ENCODE assay signal across 8 mouse cellular contexts in the genomic region with DNA sequence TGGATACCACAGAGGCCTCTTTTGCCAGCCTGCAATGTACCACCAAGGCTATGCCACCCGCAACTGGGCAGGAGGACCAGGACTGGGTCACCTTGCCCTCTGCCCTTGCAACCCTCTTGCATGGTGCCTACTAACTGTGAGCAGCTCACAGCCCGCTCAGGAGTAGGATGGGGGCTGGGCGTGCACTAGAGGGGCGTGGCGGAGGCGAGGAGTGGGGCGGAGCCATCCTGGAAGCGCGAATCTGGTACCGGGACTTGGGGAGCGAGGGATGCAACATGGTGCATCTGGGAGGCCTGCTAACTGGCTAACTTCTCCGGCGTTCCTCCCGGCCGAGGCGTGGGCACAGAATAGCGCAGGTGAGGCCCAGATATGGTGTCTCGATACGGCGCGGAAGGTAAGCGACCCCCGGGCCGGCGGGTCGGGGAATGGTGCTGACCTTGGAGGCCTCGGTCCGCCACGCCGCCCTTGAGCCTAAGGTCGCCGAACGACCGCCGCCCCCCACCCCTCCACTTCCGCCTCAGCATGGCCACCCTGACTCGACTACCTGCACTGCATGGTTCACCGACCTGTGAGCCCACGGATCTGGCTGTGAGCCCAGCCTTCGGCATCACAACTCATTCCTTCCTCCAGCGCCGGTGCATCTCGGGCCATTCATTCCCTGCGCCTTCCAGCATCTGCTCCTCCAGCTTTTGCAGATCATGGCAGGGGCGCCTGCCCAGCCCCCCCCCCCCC. TPM values are rescaled to one million over a fixed set of nuclear protein-coding genes. Genes with fewer than 3 reads are reported as not detected.
DNase-seq lines count a peak whose midpoint lies in the region; ATAC-seq and TF ChIP-seq lines count a peak whose summit lies in the region.

No protein-coding gene starts in this region.

- H3K4me3 ChIP-seq in CH12.LX (replicated peaks in 1 of 3; ENCODE audit: low read depth in 2 of 3, low read length in 2 of 3, poor library complexity in 1 of 3): peak overlapping the region; percentile 73 to 94 (median 81)
- peak overlapping the region; percentile 60 for H3K4me3 ChIP-seq in brown adipose tissue, adult 24 weeks (ENCODE audit: insufficient read depth, low read depth, low read length)
- H3K4me3 ChIP-seq in forebrain, embryonic 10.5 days: peak overlapping the region; percentile 75
- H3K4me3 ChIP-seq in layer of hippocampus, adult 2 months: peak overlapping the region; percentile 58

- H3K9me3 ChIP-seq in CH12.LX (replicated peaks; ENCODE audit: low read length): peaks cover under 1% of the 10 kb centered on the region
- H3K9me3 ChIP-seq in forebrain, embryonic 10.5 days: peaks cover under 1% of the 10 kb centered on the region; the same call in 1 of the 2 replicates

- H3K27me3 ChIP-seq in CH12.LX (replicated peaks): no peaks in the 10 kb centered on the region
- H3K27me3 ChIP-seq in forebrain, embryonic 10.5 days (ENCODE audit: poor library complexity, severe bottlenecking): no peaks in the 10 kb centered on the region

- 0 out of 2 replicates have a peak overlapping the region, but pooled peaks have one; percentile 3 for H3K27ac ChIP-seq in CH12.LX (ENCODE audit: insufficient read depth, low read depth)
- H3K27ac ChIP-seq in brown adipose tissue, adult 24 weeks (replicated peaks; ENCODE audit: low read depth, low read length): no peak overlapping the region
- H3K27ac ChIP-seq in forebrain, embryonic 10.5 days: peak overlapping the region; percentile 88
- H3K27ac ChIP-seq in layer of hippocampus, adult 2 months: 0 out of 2 replicates have a peak overlapping the region, but pooled peaks have one; percentile 32

- dilution Hi-C loops in CH12.LX (cut with MboI; ENCODE audit: extremely low pct_ligation_motif_present, extremely low pct_unique_long_range_greater_than_20kb, low sequenced_read_pairs): no loop called here

- no peak for TF ChIP-seq RAD21 in CH12.LX (IDR thresholded peaks at IDR 0.05; ENCODE audit: low read depth, low read length)

- 3% methylated on average over 45 of the region's 45 CpGs for WGBS in forebrain, embryonic 10.5 days

- in situ Hi-C loops in CH12.LX (cut with MboI; ENCODE audit: low pct_ligation_motif_present, low pct_unique_long_range_greater_than_20kb, low sequenced_read_pairs): no loop called here

- H3K4me1 ChIP-seq in CH12.LX (ENCODE audit: control insufficient read depth in 1 of 2, insufficient read depth in 2 of 2): peaks cover 6 to 25% of the 10 kb centered on the region in 2 experiments; a peak in 3 of 4 replicates
- 0 out of 2 replicates have a peak, but pooled peaks cover 2% of the 10 kb centered on the region for H3K4me1 ChIP-seq in brown adipose tissue, adult 24 weeks (ENCODE audit: control insufficient read depth, insufficient read depth, insufficient read length, low read length)
- peaks cover 22% of the 10 kb centered on the region for H3K4me1 ChIP-seq in forebrain, embryonic 10.5 days

- DNase-seq in CH12.LX (ENCODE audit: extremely low read depth): peak; percentile 83
- DNase-seq in forebrain, embryonic 10.5 days (ENCODE audit: extremely low spot score, low spot score): peak; percentile 86
- DNase-seq in heart, postnatal 4 days: peak; percentile 68
- DNase-seq in layer of hippocampus, adult 2 months (ENCODE audit: low spot score in 2 of 2): peak; percentile 51 to 52
- DNase-seq in lung, adult 18-20 months: peak; percentile 58 to 61
- DNase-seq in thymus, adult 18-20 months: peak; percentile 35 to 52

- ATAC-seq in neutrophil, adult 5-6 weeks (ENCODE audit: extremely low read depth, insufficient number of reproducible peaks, low FRiP score, poor library complexity, severe bottlenecking): peak; percentile 82

- TF ChIP-seq CTCF in CH12.LX (conservative IDR thresholded peaks at IDR 0.05 in 1 of 2, IDR thresholded peaks at IDR 0.05 in 1 of 2; ENCODE audit: low read depth in 2 of 2, low read length in 2 of 2): no peak
- no peak for TF ChIP-seq CTCF in layer of hippocampus, adult 2 months (conservative IDR thresholded peaks at IDR 0.05)

- H3K4me2 ChIP-seq in CH12.LX (ENCODE audit: insufficient read depth, low read depth, poor library complexity, severe bottlenecking): peak overlapping the region; percentile 76

- no peak for TF ChIP-seq EP300 in CH12.LX (IDR thresholded peaks at IDR 0.05; ENCODE audit: low read length)

- H3K9ac ChIP-seq in CH12.LX (ENCODE audit: insufficient read depth, low read depth): peak overlapping the region; percentile 71

- H3K36me3 ChIP-seq in CH12.LX (replicated peaks in 1 of 2; ENCODE audit: control insufficient read depth in 1 of 2, insufficient read depth in 1 of 2, low read length in 1 of 2): peaks cover 0 to 16% of the 10 kb centered on the region in 2 experiments
- peaks cover 36% of the 10 kb centered on the region for H3K36me3 ChIP-seq in forebrain, embryonic 10.5 days (replicated peaks)

- 0 out of 2 replicates have a peak, but pooled peaks cover 1% of the 10 kb centered on the region for H3K79me2 ChIP-seq in CH12.LX (replicated peaks; ENCODE audit: control insufficient read depth, extremely low read depth, insufficient read depth, poor library complexity, severe bottlenecking)

- TF ChIP-seq POLR2A in CH12.LX (IDR thresholded peaks at IDR 0.05; ENCODE audit: low read depth, low read length): peak; percentile 83

TF ChIP-seq in CH12.LX, 34 proteins besides CTCF, POLR2A, EP300 and RAD21 (continues in another document):
- peak; percentile 66 for TF ChIP-seq MAX (IDR thresholded peaks at IDR 0.05; ENCODE audit: low read length)
- no peak for TF ChIP-seq PAX5 (IDR thresholded peaks at IDR 0.05; ENCODE audit: low read length)
- no peak for TF ChIP-seq USF1 (IDR thresholded peaks at IDR 0.05; ENCODE audit: low read depth, low read length)
- no peak for TF ChIP-seq ZKSCAN1 (IDR thresholded peaks at IDR 0.05; ENCODE audit: borderline replicate concordance, low read depth, low read length)
- TF ChIP-seq ZMIZ1 (IDR thresholded peaks at IDR 0.05; ENCODE audit: low read depth, low read length): peak; percentile 69; the same call in 1 of the 2 replicates
- TF ChIP-seq SIN3A (IDR thresholded peaks at IDR 0.05; ENCODE audit: low read length): peak; percentile 76
- peak; percentile 77 for TF ChIP-seq MXI1 (IDR thresholded peaks at IDR 0.05; ENCODE audit: low read depth, low read length)
- TF ChIP-seq MAFK (IDR thresholded peaks at IDR 0.05; ENCODE audit: insufficient replicate concordance, low read length): no peak
- peak; percentile 49; the same call in 1 of the 2 replicates for TF ChIP-seq NELFE (IDR thresholded peaks at IDR 0.05; ENCODE audit: low read depth, low read length)
- no peak for TF ChIP-seq ZNF384 (IDR thresholded peaks at IDR 0.05; ENCODE audit: low read depth, low read length)
- peak; percentile 65; the same call in 1 of the 2 replicates for TF ChIP-seq MAZ (IDR thresholded peaks at IDR 0.05; ENCODE audit: low read depth, low read length)
- TF ChIP-seq KAT2A (IDR thresholded peaks at IDR 0.05; ENCODE audit: insufficient replicate concordance, low read length): 0 out of 2 replicates have a peak, but pooled peaks have one; percentile 31
- TF ChIP-seq JUND (conservative IDR thresholded peaks at IDR 0.05; ENCODE audit: low read depth, low read length): no peak
- TF ChIP-seq ELF1 (IDR thresholded peaks at IDR 0.05; ENCODE audit: low read depth, low read length): 0 out of 2 replicates have a peak, but pooled peaks have one; percentile 48
- TF ChIP-seq BHLHE40 (IDR thresholded peaks at IDR 0.05; ENCODE audit: low read depth, low read length): no peak
- TF ChIP-seq CHD1 (IDR thresholded peaks at IDR 0.05; ENCODE audit: low read depth, low read length): no peak
- TF ChIP-seq IRF4 (IDR thresholded peaks at IDR 0.05; ENCODE audit: low read depth, low read length): peak; percentile 44; the same call in 1 of the 2 replicates
- no peak for TF ChIP-seq UBTF (IDR thresholded peaks at IDR 0.05; ENCODE audit: low read depth, low read length)
- TF ChIP-seq JUN (IDR thresholded peaks at IDR 0.05; ENCODE audit: insufficient read depth, low read depth, low read length): no peak
- TF ChIP-seq ZC3H11A (IDR thresholded peaks at IDR 0.05; ENCODE audit: low read depth, low read length): no peak
- 0 out of 2 replicates have a peak, but pooled peaks have one; percentile 51 for TF ChIP-seq TBP (conservative IDR thresholded peaks at IDR 0.05; ENCODE audit: low read depth, low read length)
- TF ChIP-seq MYC (IDR thresholded peaks at IDR 0.05; ENCODE audit: low read depth, low read length): 0 out of 2 replicates have a peak, but pooled peaks have one; percentile 68
- TF ChIP-seq POLR2AphosphoS2 (IDR thresholded peaks at IDR 0.05; ENCODE audit: low read depth, low read length): peak; percentile 23; the same call in 1 of the 2 replicates
- TF ChIP-seq GABPA (IDR thresholded peaks at IDR 0.05; ENCODE audit: insufficient replicate concordance, low read depth, low read length): no peak
- TF ChIP-seq ETS1 (conservative IDR thresholded peaks at IDR 0.05; ENCODE audit: low read depth, low read length): no peak
- TF ChIP-seq NRF1 (IDR thresholded peaks at IDR 0.05; ENCODE audit: low read depth, low read length): 0 out of 2 replicates have a peak, but pooled peaks have one; percentile 23
- 0 out of 2 replicates have a peak, but pooled peaks have one; percentile 33 for TF ChIP-seq RCOR1 (conservative IDR thresholded peaks at IDR 0.05; ENCODE audit: low read depth, low read length)
- TF ChIP-seq USF2 (conservative IDR thresholded peaks at IDR 0.05; ENCODE audit: low read depth, low read length): no peak
- TF ChIP-seq SMC3 (IDR thresholded peaks at IDR 0.05; ENCODE audit: low read depth, low read length): no peak
- peak; percentile 71 for TF ChIP-seq TCF12 (IDR thresholded peaks at IDR 0.05; ENCODE audit: low read depth, low read length)
- TF ChIP-seq E2F4 (IDR thresholded peaks at IDR 0.05; ENCODE audit: insufficient replicate concordance, low read depth, low read length): peak; percentile 80; the same call in 1 of the 2 replicates
- TF ChIP-seq MEF2A (IDR thresholded peaks at IDR 0.05; ENCODE audit: borderline replicate concordance, low read depth, low read length): no peak
- TF ChIP-seq CHD2 (IDR thresholded peaks at IDR 0.05; ENCODE audit: low read length): peak; percentile 84

RNA-seq across cellular contexts. Expression of a gene that starts 59.7 kb away (rescaled TPM):
- total RNA-seq in CH12.LX (2012; rRNA removed) (249 and 263 TPM in 2 replicates), CH12.LX (2014; rRNA removed) (609 and 719 TPM in 2 replicates)
- polyA plus RNA-seq in CH12.LX (2012; ENCODE audit: insufficient read length, low read depth): 628 and 655 TPM in 2 replicates
- polyA plus RNA-seq in brown adipose tissue, adult 24 weeks (2012; ENCODE audit: insufficient read depth, insufficient read length, missing spikeins): 287 and 477 TPM in 2 replicates
- 431 and 471 TPM in 2 replicates for polyA plus RNA-seq in forebrain, embryonic 10.5 days (2016; fragmentation: Nextera tagmentation; extraction: Ambion mirVana)
- 100 to 1,000 TPM; 314 to 323 TPM for total RNA-seq in heart, postnatal 4 days (2021)
- 100 to 1,000 TPM; 277 to 290 TPM for total RNA-seq in layer of hippocampus, adult 2 months (2021)
- total RNA-seq in neutrophil, adult 5-6 weeks (2017): 408 and 470 TPM in 2 replicates
